Mouse (Mus musculus): ENCODE data around the gene Rad9a. TPM values are rescaled to one million over a fixed set of nuclear protein-coding genes. Genes with fewer than 3 reads are reported as not detected.
"Not testable (repeated sequence)": the region's sequence is repeated elsewhere in the genome, so short reads cannot be mapped to it uniquely, and the experiment has no call there.

The Rad9a gene
- 12.7 and 23.2 TPM in 2 replicates for total RNA-seq (2015; ENCODE audit: low replicate concordance)
- 9.1 and 15.7 TPM in 2 replicates for total RNA-seq (2017; ENCODE audit: low replicate concordance)

- peak; percentile 89 for ATAC-seq (replicated peaks; ENCODE audit: low FRiP score, poor library complexity, severe bottlenecking)
These were observed at the start of gene Rad9a for GRCm38 (mm10) chr19:4201291-4201909. Rad9a (minus strand) TSS chr19:4201662.

GRCm38 (mm10) chr19:4248683-4249082, 47.2 kb upstream of the Rad9a start:
- ATAC-seq (replicated peaks; ENCODE audit: low FRiP score, poor library complexity, severe bottlenecking) = not testable (repeated sequence)

- no peak for ATAC-seq (replicated peaks; ENCODE audit: low FRiP score, poor library complexity, severe bottlenecking)
These were observed 45.5 kb upstream of the Rad9a start for GRCm38 (mm10) chr19:4247010-4247409.

GRCm38 (mm10) chr19:4244775-4245174, 43.3 kb upstream of the Rad9a start:
- ATAC-seq (replicated peaks; ENCODE audit: low FRiP score, poor library complexity, severe bottlenecking) = no peak

GRCm38 (mm10) chr19:4242416-4242815, 41.0 kb upstream of the Rad9a start:
- no peak for ATAC-seq (replicated peaks; ENCODE audit: low FRiP score, poor library complexity, severe bottlenecking)

GRCm38 (mm10) chr19:4240247-4240668, 38.8 kb upstream of the Rad9a start:
- no peak for ATAC-seq (replicated peaks; ENCODE audit: low FRiP score, poor library complexity, severe bottlenecking)

- ATAC-seq (replicated peaks; ENCODE audit: low FRiP score, poor library complexity, severe bottlenecking) = no peak
These were observed 33.1 kb upstream of the Rad9a start for GRCm38 (mm10) chr19:4234548-4234947.

GRCm38 (mm10) chr19:4232651-4233050, 31.2 kb upstream of the Rad9a start:
- no peak for ATAC-seq (replicated peaks; ENCODE audit: low FRiP score, poor library complexity, severe bottlenecking)

GRCm38 (mm10) chr19:4232186-4232572, 30.7 kb upstream of the Rad9a start:
- ATAC-seq (replicated peaks; ENCODE audit: low FRiP score, poor library complexity, severe bottlenecking) = peak; percentile 14; the same call in 1 of the 2 replicates

- peak; percentile 91 for ATAC-seq (replicated peaks; ENCODE audit: low FRiP score, poor library complexity, severe bottlenecking)
These were observed 30.1 kb upstream of the Rad9a start, which contains the start of gene Pold4 for GRCm38 (mm10) chr19:4231253-4232185. Pold4 (plus strand) TSS chr19:4231899.

GRCm38 (mm10) chr19:4230415-4230814, 29.0 kb upstream of the Rad9a start:
- no peak for ATAC-seq (replicated peaks; ENCODE audit: low FRiP score, poor library complexity, severe bottlenecking)

GRCm38 (mm10) chr19:4229451-4230076, 28.1 kb upstream of the Rad9a start:
- no peak for ATAC-seq (replicated peaks; ENCODE audit: low FRiP score, poor library complexity, severe bottlenecking)

- ATAC-seq (replicated peaks; ENCODE audit: low FRiP score, poor library complexity, severe bottlenecking) = no peak
These were observed 27.4 kb upstream of the Rad9a start for GRCm38 (mm10) chr19:4228891-4229290.

- peak; percentile 61 for ATAC-seq (replicated peaks; ENCODE audit: low FRiP score, poor library complexity, severe bottlenecking)
These were observed 26.6 kb upstream of the Rad9a start for GRCm38 (mm10) chr19:4227894-4228678.

- no peak for ATAC-seq (replicated peaks; ENCODE audit: low FRiP score, poor library complexity, severe bottlenecking)
These were observed 26.0 kb upstream of the Rad9a start for GRCm38 (mm10) chr19:4227446-4227845.

- ATAC-seq (replicated peaks; ENCODE audit: low FRiP score, poor library complexity, severe bottlenecking) = no peak
These were observed 25.3 kb upstream of the Rad9a start for GRCm38 (mm10) chr19:4226779-4227178.

- ATAC-seq (replicated peaks; ENCODE audit: low FRiP score, poor library complexity, severe bottlenecking) = no peak
These were observed 20.7 kb upstream of the Rad9a start for GRCm38 (mm10) chr19:4222165-4222564.

- no peak for ATAC-seq (replicated peaks; ENCODE audit: low FRiP score, poor library complexity, severe bottlenecking)
These were observed 19.7 kb upstream of the Rad9a start for GRCm38 (mm10) chr19:4220957-4221743.

- no peak for ATAC-seq (replicated peaks; ENCODE audit: low FRiP score, poor library complexity, severe bottlenecking)
These were observed 19.0 kb upstream of the Rad9a start for GRCm38 (mm10) chr19:4220416-4220815.
